Mouse (Mus musculus) kidney, adult 2 months (tissue): ENCODE measurements around the gene Ebi3.

Source experiments
- CTCF ChIP-seq: fragments of 200-500 bp; conservative IDR thresholded peaks from 2 replicates; pipeline ENCODE4 v1.5.1; 2011; ENCODE audit warnings: low read depth, mild to moderate bottlenecking, control low read depth, low read length, moderate library complexity, mixed read lengths; ENCODE audit not compliant: insufficient read depth, insufficient read length
- POLR2A ChIP-seq: fragments of 200-500 bp; IDR thresholded peaks from one replicate; pipeline ENCODE4 v1.6.1; 2011; ENCODE audit warnings: low read depth, low read length, control low read depth

DNA sequence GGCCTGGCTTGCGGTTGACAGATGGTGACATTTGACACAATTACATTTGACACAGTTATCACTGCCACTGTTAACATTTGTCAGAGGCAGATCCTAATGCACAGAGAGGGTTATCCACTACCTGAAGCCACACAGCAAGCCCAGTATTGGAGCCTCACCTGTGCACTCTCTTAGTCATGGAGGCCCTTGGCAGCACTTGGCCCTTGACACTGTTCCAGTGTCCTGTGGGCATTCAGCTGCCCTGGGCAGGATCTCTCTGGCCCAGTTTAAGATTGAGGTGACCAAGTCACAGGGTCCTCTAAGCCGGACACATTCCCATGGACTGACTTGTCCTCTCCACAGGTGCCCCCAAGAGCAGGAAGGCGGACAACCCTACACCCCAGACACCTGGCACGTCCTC is 14.7 kb downstream of the Ebi3 start:
- TF ChIP-seq POLR2A (no peak), CTCF (no peak)
